Mouse (Mus musculus) brain, embryonic 18.5 days (tissue): ENCODE results near the gene Hrct1.

ENCODE experiments used
- DNase-seq: peaks from one replicate; pipeline ENCODE4 v3.0.0-alpha.2; 2012; ENCODE audit warnings: low read depth, low spot score

Hrct1 gene

GRCm38 (mm10) chr4:43727718-43728575 is 959 bp downstream of the Hrct1 start:
- DNase-seq: no peak

- DNase-seq: no peak
Measured at GRCm38 (mm10) chr4:43728576-43728954, 1.6 kb downstream of the Hrct1 start.

GRCm38 (mm10) chr4:43729126-43729525 is 2.1 kb downstream of the Hrct1 start:
- DNase-seq: no peak

GRCm38 (mm10) chr4:43729794-43730550 is 3.0 kb downstream of the Hrct1 start, which contains the start of gene Spaar:
Spaar (plus strand) TSS chr4:43730034.
- no peak for DNase-seq

GRCm38 (mm10) chr4:43730750-43731297 is 3.8 kb downstream of the Hrct1 start:
- DNase-seq: no peak

- DNase-seq: no peak
Measured at GRCm38 (mm10) chr4:43732171-43732570, 5.2 kb downstream of the Hrct1 start.

- no peak for DNase-seq
Measured at GRCm38 (mm10) chr4:43733186-43733585, 6.2 kb downstream of the Hrct1 start.

GRCm38 (mm10) chr4:43737144-43737543 is 10.2 kb downstream of the Hrct1 start:
- no peak for DNase-seq

GRCm38 (mm10) chr4:43738989-43739674 is 12.1 kb downstream of the Hrct1 start:
- no peak for DNase-seq

GRCm38 (mm10) chr4:43741526-43741925 is 14.5 kb downstream of the Hrct1 start:
- DNase-seq: no peak

GRCm38 (mm10) chr4:43742637-43743036 is 15.6 kb downstream of the Hrct1 start:
- no peak for DNase-seq

- DNase-seq: no peak
Measured at GRCm38 (mm10) chr4:43743099-43743498, 16.1 kb downstream of the Hrct1 start.

GRCm38 (mm10) chr4:43745187-43745586 is 18.2 kb downstream of the Hrct1 start:
- DNase-seq: no peak

- DNase-seq: no peak
Measured at GRCm38 (mm10) chr4:43757213-43757612, 30.2 kb downstream of the Hrct1 start.

- no peak for DNase-seq
Measured at GRCm38 (mm10) chr4:43759571-43760418, 32.8 kb downstream of the Hrct1 start.

GRCm38 (mm10) chr4:43760460-43760859 is 33.5 kb downstream of the Hrct1 start:
- DNase-seq: no peak

GRCm38 (mm10) chr4:43761336-43761735 is 34.3 kb downstream of the Hrct1 start:
- no peak for DNase-seq

GRCm38 (mm10) chr4:43763410-43763809 is 36.4 kb downstream of the Hrct1 start:
- no peak for DNase-seq

- DNase-seq: no peak
Measured at GRCm38 (mm10) chr4:43768341-43768740, 41.4 kb downstream of the Hrct1 start.

GRCm38 (mm10) chr4:43769374-43769773 is 42.4 kb downstream of the Hrct1 start:
- no peak for DNase-seq

- no peak for DNase-seq
Measured at GRCm38 (mm10) chr4:43770909-43771308, 43.9 kb downstream of the Hrct1 start, which contains the start of gene Olfr159. Olfr159 (minus strand) TSS chr4:43771009.
